Mouse (Mus musculus): ENCODE measurements at regions not wholly inside any gene's neighbourhood (a gene's known extent, or its start where the extent isn't known, plus 50 kb on each side); places are given as distances from the start of the nearest gene placed in this dataset.
"Not testable (repeated sequence)": the region's sequence is repeated elsewhere in the genome, so short reads cannot be mapped to it uniquely, and the experiment has no call there.

- no peak for DNase-seq
- intact Hi-C loops (cut with DNase I; ENCODE audit: low total_unique reads) = no loop called here
Observed at GRCm38 (mm10) chr5:4248422-4248821, 56.3 kb downstream of the Mterf1b start.

- intact Hi-C loops (cut with DNase I; ENCODE audit: low total_unique reads); DNase-seq: not testable (repeated sequence)
Observed at GRCm38 (mm10) chr5:4254280-4254679, 62.1 kb downstream of the Mterf1b start.

- intact Hi-C loops (cut with DNase I; ENCODE audit: low total_unique reads) = no loop called here
Observed at GRCm38 (mm10) chr5:4257048-4257750, 65.0 kb downstream of the Mterf1b start.

GRCm38 (mm10) chr5:4259260-4259659, 67.1 kb downstream of the Mterf1b start:
- intact Hi-C loops (cut with DNase I; ENCODE audit: low total_unique reads) = no loop called here
- no peak for DNase-seq

More at GRCm38 (mm10) chr5:4257048-4257750, 65.0 kb downstream of the Mterf1b start:
- DNase-seq = no peak

GRCm38 (mm10) chr5:4262666-4263065, 70.5 kb downstream of the Mterf1b start:
- no peak for DNase-seq
- intact Hi-C loops (cut with DNase I; ENCODE audit: low total_unique reads) = loop anchor here (5.0 kb wide), 1 partner anchor 650 kb away; no protein-coding TSS in a partner anchor

DNA sequence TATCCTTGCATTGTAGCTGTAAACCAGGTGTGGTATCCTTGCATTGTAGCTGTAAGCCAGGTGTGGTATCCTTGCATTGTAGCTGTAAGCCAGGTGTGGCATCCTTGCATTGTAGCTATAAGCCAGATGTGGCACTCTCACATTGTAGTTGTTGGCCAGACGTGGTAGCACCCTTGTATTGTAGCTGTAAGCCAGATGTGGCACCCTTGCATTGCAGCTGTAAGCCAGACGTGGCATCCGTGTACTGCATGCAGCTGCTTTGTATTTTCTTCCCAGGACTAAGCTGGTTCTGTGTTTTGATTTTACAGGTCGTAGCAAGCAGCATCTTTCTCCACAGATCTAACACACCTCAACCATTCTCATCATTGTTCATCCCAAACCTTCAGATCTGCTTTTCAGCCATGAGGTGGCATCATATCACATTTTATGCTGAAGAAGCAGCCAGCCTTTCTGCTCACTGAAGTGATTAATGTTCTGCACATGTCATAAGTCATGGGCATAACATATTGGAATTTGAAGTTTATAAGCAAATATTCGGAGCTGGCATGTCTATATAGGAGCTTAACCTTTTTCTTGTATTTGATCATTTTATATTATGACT, 71.5 kb downstream of the Mterf1b start:
- no peak for DNase-seq
- intact Hi-C loops (cut with DNase I; ENCODE audit: low total_unique reads) = loop anchor here (5.0 kb wide), 1 partner anchor 649 kb away; no protein-coding TSS in a partner anchor

- intact Hi-C loops (cut with DNase I; ENCODE audit: low total_unique reads) = no loop called here
- DNase-seq = no peak
Observed at GRCm38 (mm10) chr5:4267717-4268116, 75.5 kb downstream of the Mterf1b start.

GRCm38 (mm10) chr5:4273001-4273400, 80.8 kb downstream of the Mterf1b start:
- intact Hi-C loops (cut with DNase I; ENCODE audit: low total_unique reads) = no loop called here
- no peak for DNase-seq

DNA sequence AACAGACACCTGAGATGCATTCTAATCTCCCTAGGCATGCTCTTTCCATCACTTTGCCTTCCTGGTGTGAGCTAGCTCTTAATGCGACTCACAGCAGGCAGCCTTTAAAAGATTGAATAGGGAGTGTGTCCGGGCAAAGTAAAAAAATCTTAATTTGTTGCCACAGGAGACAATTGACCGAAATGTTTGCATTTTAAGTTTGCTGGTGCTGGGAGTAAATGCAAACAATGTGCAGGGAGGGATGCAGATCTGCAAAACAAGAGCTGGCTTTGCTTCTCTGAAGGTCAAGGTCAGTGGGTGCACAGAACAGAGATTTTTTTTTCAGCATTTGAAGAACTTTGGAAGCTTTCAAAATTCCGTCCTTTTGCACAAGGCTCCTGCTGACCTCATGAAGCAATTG, 111.4 kb downstream of the Mterf1b start:
- intact Hi-C loops (cut with DNase I; ENCODE audit: low total_unique reads) = no loop called here
- no peak for DNase-seq

DNA sequence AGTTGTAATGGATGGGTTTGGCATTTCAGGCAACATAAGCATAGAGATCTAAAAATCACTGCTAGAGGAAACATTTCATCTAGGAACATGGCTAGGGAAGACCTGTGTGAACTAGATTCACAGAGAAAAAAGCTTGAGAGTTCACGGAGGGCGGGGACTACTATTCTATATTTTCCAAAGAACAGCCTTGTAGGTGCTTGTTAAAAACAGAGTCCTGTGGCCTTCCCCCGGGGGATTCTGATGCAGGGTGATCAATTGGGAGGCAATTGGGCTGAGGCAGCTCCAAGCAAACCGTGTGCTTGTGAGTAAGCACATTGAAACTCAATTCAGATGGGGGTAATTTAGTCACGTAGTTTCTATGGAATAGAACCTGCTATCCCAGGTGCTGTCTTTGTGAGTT, 112.0 kb downstream of the Mterf1b start:
- intact Hi-C loops (cut with DNase I; ENCODE audit: low total_unique reads) = no loop called here
- DNase-seq = no peak

GRCm38 (mm10) chr5:4308514-4308913, 116.3 kb downstream of the Mterf1b start:
- intact Hi-C loops (cut with DNase I; ENCODE audit: low total_unique reads) = no loop called here
- no peak for DNase-seq

GRCm38 (mm10) chr5:4311169-4311568, 119.0 kb downstream of the Mterf1b start:
- no peak for DNase-seq
- intact Hi-C loops (cut with DNase I; ENCODE audit: low total_unique reads) = no loop called here

DNA sequence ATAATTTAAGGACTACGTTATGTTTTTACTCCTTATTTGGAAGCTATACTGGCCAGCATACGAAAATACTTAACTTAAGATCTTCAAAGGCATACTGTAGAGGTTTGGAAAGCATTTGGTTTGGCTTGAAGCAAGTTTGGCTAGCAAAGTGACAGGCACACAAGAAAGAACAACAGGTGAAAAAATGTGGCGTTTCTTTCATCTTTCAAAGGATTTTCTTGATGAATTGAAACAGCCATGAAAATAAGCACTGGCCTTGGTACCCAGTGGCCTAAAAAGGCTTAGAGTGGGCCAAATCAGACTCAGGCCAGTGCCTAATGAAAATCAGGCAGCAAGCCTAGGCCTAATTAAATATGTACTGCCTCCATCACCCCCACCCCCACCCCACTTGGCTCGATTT, 119.4 kb downstream of the Mterf1b start:
- intact Hi-C loops (cut with DNase I; ENCODE audit: low total_unique reads) = no loop called here
- DNase-seq = no peak

DNA sequence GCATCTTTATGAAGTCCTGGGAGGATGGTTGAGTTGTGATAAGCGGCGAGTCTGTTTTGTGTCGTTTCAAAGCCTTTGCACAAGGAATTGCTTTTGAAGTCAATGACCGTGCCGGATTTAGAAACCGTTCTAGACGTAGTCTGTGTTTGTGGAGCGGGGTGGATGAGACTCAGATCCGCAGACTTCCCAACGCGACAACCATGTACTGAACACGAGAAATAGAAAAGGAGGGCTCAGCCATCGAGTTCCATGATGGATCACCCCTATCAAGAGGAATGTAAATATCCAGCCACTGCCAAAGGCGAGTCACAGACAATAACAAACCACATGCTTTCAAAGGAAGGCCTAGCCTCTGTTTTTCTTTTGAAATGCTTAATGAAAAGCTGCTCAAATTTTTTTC, 120.5 kb downstream of the Mterf1b start:
- DNase-seq = no peak
- intact Hi-C loops (cut with DNase I; ENCODE audit: low total_unique reads) = no loop called here

DNA sequence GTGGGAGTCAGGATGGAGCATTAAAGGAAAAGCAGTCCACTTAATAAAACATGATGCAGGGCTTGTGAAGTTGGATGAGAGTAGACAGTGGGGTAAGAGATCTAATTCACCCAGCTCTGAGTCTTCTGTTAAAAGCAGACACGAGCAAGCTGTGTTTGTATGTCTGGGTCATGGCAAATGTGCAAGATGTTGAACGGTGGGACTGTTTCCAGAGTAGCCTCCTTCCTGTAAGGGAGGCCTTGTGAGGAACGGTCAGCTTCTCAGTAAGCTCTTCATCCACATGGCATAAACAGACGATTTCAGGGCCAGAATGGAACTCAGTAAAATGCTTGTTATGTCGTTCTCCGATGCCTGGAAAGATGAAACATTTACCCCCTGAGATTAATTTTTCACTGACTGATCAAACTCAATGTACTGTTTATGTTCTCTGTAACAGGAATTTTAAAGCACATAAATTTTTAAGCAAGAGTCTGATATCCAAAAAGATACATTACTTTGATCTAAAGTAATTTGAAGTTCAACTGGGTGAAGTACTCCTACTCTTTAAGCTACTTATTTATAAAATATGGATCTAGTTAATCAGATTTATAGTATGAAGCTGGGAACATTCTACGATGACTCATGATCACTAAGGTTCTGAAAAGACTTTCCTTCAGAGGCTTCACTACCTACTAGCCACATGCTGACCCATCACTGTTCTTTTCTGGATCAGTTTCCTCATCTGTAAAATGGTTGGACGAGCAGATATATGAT, 130.6 kb downstream of the Mterf1b start:
- no peak for DNase-seq
- intact Hi-C loops (cut with DNase I; ENCODE audit: low total_unique reads) = no loop called here

- intact Hi-C loops (cut with DNase I; ENCODE audit: low total_unique reads) = no loop called here
- no peak for DNase-seq
Observed at GRCm38 (mm10) chr5:4323387-4323704, 131.2 kb downstream of the Mterf1b start.

- no peak for DNase-seq
- intact Hi-C loops (cut with DNase I; ENCODE audit: low total_unique reads) = no loop called here
Observed at GRCm38 (mm10) chr5:4325813-4326212, 133.6 kb downstream of the Mterf1b start.

- no peak for DNase-seq
- intact Hi-C loops (cut with DNase I; ENCODE audit: low total_unique reads) = no loop called here
Observed at GRCm38 (mm10) chr5:4326309-4327014, 134.3 kb downstream of the Mterf1b start.

DNA sequence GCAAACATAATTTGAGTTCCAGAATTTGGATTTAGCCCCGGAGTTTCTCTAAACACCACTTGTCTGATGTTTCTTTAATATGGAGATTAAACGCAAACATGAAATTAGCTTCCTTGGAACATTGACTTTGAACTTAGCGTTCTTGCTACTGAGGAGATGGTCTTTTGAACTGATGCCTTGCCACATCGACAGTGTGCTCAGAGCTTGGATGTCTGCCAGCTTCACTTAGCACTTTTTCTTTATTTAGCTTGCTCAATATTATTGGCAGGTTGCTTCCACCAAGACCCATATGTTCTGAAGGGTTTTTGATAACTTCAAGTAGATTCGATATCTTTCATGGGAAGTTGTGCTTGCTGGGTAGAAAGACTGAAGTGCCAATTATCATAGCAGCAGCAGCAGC, 143.5 kb downstream of the Mterf1b start:
- no peak for DNase-seq
- intact Hi-C loops (cut with DNase I; ENCODE audit: low total_unique reads) = no loop called here

- no peak for DNase-seq
- intact Hi-C loops (cut with DNase I; ENCODE audit: low total_unique reads) = no loop called here
Observed at GRCm38 (mm10) chr5:4341956-4342355, 149.8 kb downstream of the Mterf1b start.

Measured in gastrocnemius, postnatal 14 days (tissue).